Mouse (Mus musculus): ENCODE results near the gene Anks6. TPM values are rescaled to one million over a fixed set of nuclear protein-coding genes. Genes with fewer than 3 reads are reported as not detected.

Gene Anks6
- polyA plus RNA-seq, 2 experiments = 6.5 to 14.9 TPM

- no peak overlapping the region for H3K9ac ChIP-seq (ENCODE audit: low read depth, low read length, severe bottlenecking)
- H3K4me1 ChIP-seq (ENCODE audit: control insufficient read depth, insufficient read depth, low read length) = no peaks in the 10 kb centered on the region
- no peaks in the 10 kb centered on the region for H3K9me3 ChIP-seq (ENCODE audit: control insufficient read depth, low read length)
- H3K4me3 ChIP-seq (replicated peaks; ENCODE audit: low read length) = no peak overlapping the region
- no peaks in the 10 kb centered on the region for H3K36me3 ChIP-seq (ENCODE audit: control insufficient read depth, insufficient read depth, low read length)
- no peak for ATAC-seq (ENCODE audit: low FRiP score, low read depth)
- no peak overlapping the region for H3K4me2 ChIP-seq (replicated peaks; ENCODE audit: low read depth, low read length, severe bottlenecking)
- no peaks in the 10 kb centered on the region for H3K27me3 ChIP-seq (ENCODE audit: control insufficient read depth, insufficient read depth, low read length)
- TF ChIP-seq POLR2A (IDR thresholded peaks at IDR 0.05; ENCODE audit: borderline replicate concordance, extremely low read depth, insufficient read depth, insufficient read length) = no peak
- H3K27ac ChIP-seq (replicated peaks; ENCODE audit: low read depth, low read length) = no peak overlapping the region
- peak; percentile 9 for DNase-seq (ENCODE audit: low spot score)
These were observed 90.7 kb downstream of the Anks6 start for GRCm38 (mm10) chr4:46966551-46966950.

Other genes starting within 250 kb of the Anks6 start
- 0.09 and 0.30 TPM in 2 replicates for gene Gabbr2, start 65.6 kb downstream of the Anks6 start, polyA plus RNA-seq (2012; rRNA removed)
- gene Gabbr2, start 65.6 kb downstream of the Anks6 start, polyA plus RNA-seq (2014; fragmentation: Nextera tagmentation; extraction: Ambion mirVana) = 0.07 and 0.15 TPM in 2 replicates
- 4.2 and 4.7 TPM in 2 replicates for gene Galnt12, start 34.5 kb upstream of the Anks6 start, polyA plus RNA-seq (2012; rRNA removed)
- 5.4 and 5.9 TPM in 2 replicates for gene Galnt12, start 34.5 kb upstream of the Anks6 start, polyA plus RNA-seq (2014; fragmentation: Nextera tagmentation; extraction: Ambion mirVana)
- 86.3 and 102 TPM in 2 replicates for gene Col15a1, start 150.7 kb upstream of the Anks6 start, polyA plus RNA-seq (2012; rRNA removed)
- gene Col15a1, start 150.7 kb upstream of the Anks6 start, polyA plus RNA-seq (2014; fragmentation: Nextera tagmentation; extraction: Ambion mirVana) = 30.6 and 31.5 TPM in 2 replicates

All from limb, embryonic 14.5 days (tissue).